Mouse (Mus musculus) kidney, adult 8-10 months (tissue): ENCODE data around the gene 1110032A03Rik.

Experiments used
- DNase-seq, 2 experiments: peaks; one replicate each; pipeline ENCODE4 v3.0.0; 2022

1110032A03Rik gene

GRCm38 (mm10) chr9:50770011-50770410 is 5.3 kb downstream of the 1110032A03Rik start:
- no peak for DNase-seq

- peak; percentile 98 to 99 for DNase-seq
Measured at GRCm38 (mm10) chr9:50768107-50769002, 7.0 kb downstream of the 1110032A03Rik start, which contains the start of gene Fdxacb1. Gene Fdxacb1, plus strand, starts transcription at chr9:50768236.

GRCm38 (mm10) chr9:50767531-50768106 is 7.7 kb downstream of the 1110032A03Rik start:
- no peak for DNase-seq

GRCm38 (mm10) chr9:50763331-50763730 is 12.0 kb downstream of the 1110032A03Rik start:
- no peak for DNase-seq

GRCm38 (mm10) chr9:50761520-50762243 is 13.6 kb downstream of the 1110032A03Rik start:
- no peak for DNase-seq

- DNase-seq = no peak
Measured at GRCm38 (mm10) chr9:50756711-50757110, 18.6 kb downstream of the 1110032A03Rik start.

- DNase-seq = no peak
Measured at GRCm38 (mm10) chr9:50753947-50754346, 21.4 kb downstream of the 1110032A03Rik start.

GRCm38 (mm10) chr9:50752784-50753615 is 22.3 kb downstream of the 1110032A03Rik start:
- peak; percentile 80 to 92 for DNase-seq

GRCm38 (mm10) chr9:50752054-50752602 is 23.2 kb downstream of the 1110032A03Rik start, which contains the start of gene Hspb2:
Gene Hspb2, minus strand, starts transcription at chr9:50752354.
- no peak for DNase-seq

GRCm38 (mm10) chr9:50751323-50751722 is 24.0 kb downstream of the 1110032A03Rik start, which contains the start of gene Cryab:
Gene Cryab, plus strand, starts transcription at chr9:50751325.
- DNase-seq = no peak

GRCm38 (mm10) chr9:50750706-50751105 is 24.6 kb downstream of the 1110032A03Rik start:
- no peak for DNase-seq

GRCm38 (mm10) chr9:50746214-50746677 is 29.1 kb downstream of the 1110032A03Rik start, which contains the start of gene 2310030G06Rik:
Gene 2310030G06Rik, minus strand, starts transcription at chr9:50746536.
- DNase-seq = peak; percentile 83 to 85

- DNase-seq = no peak
Measured at GRCm38 (mm10) chr9:50745806-50746205, 29.5 kb downstream of the 1110032A03Rik start.

GRCm38 (mm10) chr9:50742744-50743143 is 32.6 kb downstream of the 1110032A03Rik start:
- no peak for DNase-seq

- DNase-seq = no peak
Measured at GRCm38 (mm10) chr9:50742261-50742660, 33.1 kb downstream of the 1110032A03Rik start.

GRCm38 (mm10) chr9:50740867-50741784 is 34.2 kb downstream of the 1110032A03Rik start:
- DNase-seq = no peak

- peak; percentile 96 to 97 for DNase-seq
Measured at GRCm38 (mm10) chr9:50738914-50739870, 36.1 kb downstream of the 1110032A03Rik start, which contains the start of gene Dixdc1. Gene Dixdc1, minus strand, starts transcription at chr9:50739517.

- DNase-seq = peak; percentile 48 to 70
Measured at GRCm38 (mm10) chr9:50734989-50735388, 40.3 kb downstream of the 1110032A03Rik start.

GRCm38 (mm10) chr9:50732560-50732959 is 42.8 kb downstream of the 1110032A03Rik start:
- DNase-seq = no peak
